Mouse (Mus musculus) brain, embryonic 14.5 days (tissue): ENCODE measurements around the gene Mkrn2os.

Experiments
- CTCF ChIP-seq: fragments of 200-500 bp; IDR thresholded peaks from 2 replicates; pipeline ENCODE4 v1.5.1; 2012; ENCODE audit warnings: inconsistent platforms, mild to moderate bottlenecking, moderate library complexity, borderline replicate concordance; ENCODE audit not compliant: insufficient read depth, insufficient read length; ENCODE audit errors: extremely low read depth
- POLR2A ChIP-seq: fragments of 200-500 bp; IDR thresholded peaks from 2 replicates; pipeline ENCODE4 v1.6.1; 2012; ENCODE audit warnings: mild to moderate bottlenecking, inconsistent platforms, borderline replicate concordance; ENCODE audit not compliant: poor library complexity, insufficient read depth, insufficient read length, severe bottlenecking; ENCODE audit errors: extremely low read depth

- TF ChIP-seq POLR2A (no peak), CTCF (no peak)
Measured at GRCm38 (mm10) chr6:115606461-115606860, 14.1 kb upstream of the Mkrn2os start.
